Mouse (Mus musculus) brain, embryonic 14.5 days (tissue): ENCODE data around the gene Tspyl3.
"Not testable (repeated sequence)": the region's sequence is repeated elsewhere in the genome, so short reads cannot be mapped to it uniquely, and the experiment has no call there.

Source experiments
- CTCF ChIP-seq: fragments of 200-500 bp; IDR thresholded peaks from 2 replicates; pipeline ENCODE4 v1.5.1; 2012; ENCODE audit warnings: inconsistent platforms, mild to moderate bottlenecking, moderate library complexity, borderline replicate concordance; ENCODE audit not compliant: insufficient read depth, insufficient read length; ENCODE audit errors: extremely low read depth
- POLR2A ChIP-seq: fragments of 200-500 bp; IDR thresholded peaks from 2 replicates; pipeline ENCODE4 v1.6.1; 2012; ENCODE audit warnings: mild to moderate bottlenecking, inconsistent platforms, borderline replicate concordance; ENCODE audit not compliant: poor library complexity, insufficient read depth, insufficient read length, severe bottlenecking; ENCODE audit errors: extremely low read depth

DNA sequence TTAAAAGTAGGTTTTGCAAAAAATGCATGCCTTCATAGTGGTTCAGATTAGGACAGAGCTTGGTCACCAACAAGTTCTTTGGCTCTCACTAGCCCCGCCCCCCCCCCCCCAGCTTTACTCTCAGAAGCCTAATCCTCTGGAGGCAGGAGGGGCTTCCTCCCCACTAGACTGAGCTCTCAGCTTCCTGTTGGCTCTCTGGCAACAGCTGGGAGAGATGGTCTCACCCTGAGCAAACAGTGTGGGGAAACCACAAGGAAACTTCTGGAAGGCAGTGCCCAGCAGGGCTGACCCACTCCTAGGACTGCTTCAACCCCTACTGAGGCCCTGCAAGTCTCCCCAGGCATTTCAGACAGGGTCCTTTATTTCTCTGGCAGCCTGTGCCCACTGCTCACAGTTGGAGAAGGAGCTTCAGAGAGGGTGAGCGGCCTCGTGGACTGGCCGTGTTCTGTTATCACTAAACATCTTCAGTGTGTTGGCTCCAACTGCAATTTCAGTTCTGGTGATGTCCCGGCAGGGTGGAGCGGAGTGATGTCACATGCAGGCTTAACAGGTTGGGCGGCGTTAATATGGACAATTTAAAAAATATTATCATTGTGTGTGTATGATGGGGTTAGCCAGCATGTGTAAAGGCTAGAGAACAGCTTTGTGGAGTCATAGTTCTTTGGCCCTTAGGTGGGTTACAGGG is 45.1 kb upstream of the Tspyl3 start:
- TF ChIP-seq CTCF, POLR2A: not testable (repeated sequence)
